Mouse (Mus musculus) G1E (cell line): ENCODE measurements around the gene Palm3.

Experiments
- CTCF ChIP-seq: IDR thresholded peaks from 2 replicates; pipeline ENCODE4 v1.5.1; 2012; ENCODE audit warnings: low read depth, low read length, inconsistent platforms, mixed read lengths
- GATA1 ChIP-seq: IDR thresholded peaks from 2 replicates; pipeline ENCODE4 v1.6.1; 2012; ENCODE audit warnings: borderline replicate concordance, low read length, inconsistent platforms, mixed read lengths
- POLR2AphosphoS5 ChIP-seq: IDR thresholded peaks from 2 replicates; pipeline ENCODE4 v1.6.1; 2012; ENCODE audit warnings: low read depth, low read length, inconsistent platforms; ENCODE audit not compliant: insufficient replicate concordance
- TAL1 ChIP-seq: conservative IDR thresholded peaks from 2 replicates; pipeline ENCODE4 v1.6.1; 2012; ENCODE audit warnings: low read depth, low read length, inconsistent platforms, mixed read lengths

DNA sequence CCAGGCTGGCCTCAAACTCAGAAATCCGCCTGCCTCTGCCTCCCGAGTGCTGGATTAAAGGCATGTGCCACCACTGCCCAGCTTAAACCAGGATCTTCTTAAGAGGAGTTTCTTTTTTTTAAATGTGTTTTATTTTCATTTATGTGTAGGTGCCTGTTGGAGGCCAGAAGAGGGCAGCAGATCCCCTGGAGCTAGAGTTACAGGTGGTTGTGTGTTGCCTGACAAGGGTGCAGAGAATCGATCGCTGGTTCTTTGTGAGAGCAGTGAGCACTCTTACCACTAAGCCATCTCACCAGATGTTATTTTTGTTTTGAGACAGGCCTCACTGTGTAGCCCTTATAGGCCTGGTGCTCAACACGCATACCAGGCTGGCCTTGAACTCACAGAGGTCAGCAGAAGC is 5.4 kb upstream of the Palm3 start:
- TF ChIP-seq CTCF = no peak
- TF ChIP-seq TAL1 = no peak
- no peak for TF ChIP-seq POLR2AphosphoS5
- TF ChIP-seq GATA1 = no peak
